ENCODE assay signal across 31 mouse cellular contexts in the genomic region with DNA sequence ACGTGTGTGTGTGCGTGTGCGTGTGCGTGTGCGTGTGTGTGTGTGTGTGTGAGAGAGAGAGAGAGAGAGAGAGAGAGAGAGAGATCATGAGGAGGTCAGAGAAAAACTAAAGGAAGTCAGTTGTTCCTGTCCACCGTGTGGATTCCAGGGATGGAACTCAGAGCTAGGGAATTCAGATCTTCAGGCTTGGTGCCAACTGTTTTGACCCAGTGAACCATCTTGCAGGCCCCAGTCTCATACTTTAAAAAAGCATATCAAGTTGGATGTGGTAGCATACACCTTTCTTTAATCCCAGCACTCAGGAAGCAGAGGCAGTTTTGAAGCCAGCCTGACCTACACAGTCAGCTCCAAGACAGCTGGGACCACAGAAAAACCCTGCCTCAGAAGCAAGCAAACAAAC. TPM values are rescaled to one million over a fixed set of nuclear protein-coding genes. Genes with fewer than 3 reads are reported as not detected.
"Had no signal": no experiment of that assay in that cellular context is flagged by ENCODE, and none has a peak within 500 bp of the region (broad histone marks: within the 10 kb centered on the region; RNA-seq: fewer than 3 reads in every experiment).

No protein-coding gene starts in this region.

- DNase-seq: cerebellum, adult 8-10 months; cerebellum, adult 9-10 months; cerebellum, adult 9-11 months; cerebellum, postnatal 10 days; cerebellum, postnatal 14 days; cerebellum, postnatal 25 days; cerebellum, postnatal 36 days; embryo, embryonic 11 days; forebrain, postnatal 0 days; gastrocnemius, adult 2 months; gastrocnemius, postnatal 10 days; gastrocnemius, postnatal 14 days; gastrocnemius, postnatal 25 days; gastrocnemius, postnatal 36 days; heart, adult 18-20 months; heart, adult 2 months had no signal

- H3K9me3 ChIP-seq: embryonic facial prominence, embryonic 10.5 days; embryonic facial prominence, embryonic 12.5 days; embryonic facial prominence, embryonic 13.5 days; embryonic facial prominence, embryonic 15.5 days; forebrain, embryonic 10.5 days; forebrain, embryonic 12.5 days; forebrain, embryonic 13.5 days; forebrain, embryonic 15.5 days had no signal

- H3K36me3 ChIP-seq: embryonic facial prominence, embryonic 10.5 days; embryonic facial prominence, embryonic 12.5 days; embryonic facial prominence, embryonic 13.5 days; embryonic facial prominence, embryonic 15.5 days; forebrain, embryonic 10.5 days; forebrain, embryonic 12.5 days; forebrain, embryonic 15.5 days had no signal

- H3K4me3 ChIP-seq: erythroblast, embryonic 14.5 days; gastrocnemius, adult 2 months; heart, adult 2 months had no signal

- H3K27ac ChIP-seq: embryonic facial prominence, embryonic 10.5 days; embryonic facial prominence, embryonic 12.5 days; embryonic facial prominence, embryonic 13.5 days; embryonic facial prominence, embryonic 15.5 days; forebrain, embryonic 10.5 days; forebrain, embryonic 12.5 days; forebrain, embryonic 13.5 days; forebrain, embryonic 15.5 days; gastrocnemius, adult 2 months; heart, adult 2 months had no signal

RNA-seq across cellular contexts. Expression of gene Htr5b, which starts 1.0 kb away (rescaled TPM):
- total RNA-seq: common myeloid progenitor, adult 5-6 weeks; gastrocnemius, adult 18-20 months; gastrocnemius, adult 2 months; gastrocnemius, adult 8-10 months; gastrocnemius, postnatal 10 days; gastrocnemius, postnatal 14 days; gastrocnemius, postnatal 25 days; gastrocnemius, postnatal 36 days; gastrocnemius, postnatal 4 days; granulocyte monocyte progenitor cell, adult 5-6 weeks; heart, adult 18-20 months; heart, adult 2 months; heart, adult 8-10 months had no signal
- polyA plus RNA-seq: erythroblast, embryonic 14.5 days; forebrain, embryonic 12.5 days; forebrain, embryonic 13.5 days; heart, adult 2 months had no signal
